Mouse (Mus musculus) mesoderm, embryonic 11.5 days (tissue): ENCODE measurements around the gene Cdh16.
A peak's percentile ranks its signal among the peaks of the same experiment; 100 is the strongest.
"Not testable (repeated sequence)": the region's sequence is repeated elsewhere in the genome, so short reads cannot be mapped to it uniquely, and the experiment has no call there.

Experiments used
- DNase-seq: peaks from one replicate; pipeline ENCODE4 v3.0.0-alpha.2; 2012; ENCODE audit warnings: low read depth, low spot score

The Cdh16 gene

GRCm38 (mm10) chr8:104624161-104624560, at the start of gene Cdh16:
TSS of gene Cdh16 (minus strand) at chr8:104624396.
- no peak for DNase-seq

GRCm38 (mm10) chr8:104655614-104656013, 31.4 kb upstream of the Cdh16 start:
- no peak for DNase-seq

- DNase-seq, result peak; percentile 90
Measured at GRCm38 (mm10) chr8:104654984-104655383, 30.8 kb upstream of the Cdh16 start.

- not testable (repeated sequence) for DNase-seq
Measured at GRCm38 (mm10) chr8:104644187-104644586, 20.0 kb upstream of the Cdh16 start.

GRCm38 (mm10) chr8:104642324-104642654, 18.1 kb upstream of the Cdh16 start:
- no peak for DNase-seq

- peak; percentile 87 for DNase-seq
Measured at GRCm38 (mm10) chr8:104641426-104642323, 17.5 kb upstream of the Cdh16 start, which contains the start of gene Ciao2b. TSS of gene Ciao2b (minus strand) at chr8:104641965.

GRCm38 (mm10) chr8:104640831-104641370, 16.7 kb upstream of the Cdh16 start:
- no peak for DNase-seq

GRCm38 (mm10) chr8:104640241-104640640, 16.0 kb upstream of the Cdh16 start:
- DNase-seq, result no peak

GRCm38 (mm10) chr8:104638010-104638409, 13.8 kb upstream of the Cdh16 start:
- no peak for DNase-seq

- DNase-seq, result no peak
Measured at GRCm38 (mm10) chr8:104635004-104635710, 11.0 kb upstream of the Cdh16 start.

GRCm38 (mm10) chr8:104633156-104633744, 9.1 kb upstream of the Cdh16 start:
- no peak for DNase-seq

GRCm38 (mm10) chr8:104632486-104632885, 8.3 kb upstream of the Cdh16 start:
- DNase-seq, result no peak

- DNase-seq, result no peak
Measured at GRCm38 (mm10) chr8:104631975-104632374, 7.8 kb upstream of the Cdh16 start.

- DNase-seq, result peak; percentile 53
Measured at GRCm38 (mm10) chr8:104630981-104631663, 6.9 kb upstream of the Cdh16 start, which contains the start of gene Rrad. TSS of gene Rrad (minus strand) at chr8:104631327.

- DNase-seq, result peak; percentile 17
Measured at GRCm38 (mm10) chr8:104630574-104630973, 6.4 kb upstream of the Cdh16 start.

- no peak for DNase-seq
Measured at GRCm38 (mm10) chr8:104630111-104630479, 5.9 kb upstream of the Cdh16 start.

GRCm38 (mm10) chr8:104629306-104630110, 5.3 kb upstream of the Cdh16 start:
- DNase-seq, result no peak

- no peak for DNase-seq
Measured at GRCm38 (mm10) chr8:104628402-104628801, 4.2 kb upstream of the Cdh16 start.

- DNase-seq, result no peak
Measured at GRCm38 (mm10) chr8:104627065-104627740, 3.0 kb upstream of the Cdh16 start.

GRCm38 (mm10) chr8:104620765-104621164, 3.4 kb downstream of the Cdh16 start:
- DNase-seq, result no peak
